Mouse (Mus musculus) heart, postnatal 0 days (tissue): ENCODE data around the gene Akap2.

Source experiments
- CTCF ChIP-seq: IDR thresholded peaks from 2 replicates; pipeline ENCODE4 v1.5.1; 2016; ENCODE audit warnings: antibody characterized with exemption, control low read depth, low read depth
- EP300 ChIP-seq: IDR thresholded peaks from 2 replicates; pipeline ENCODE4 v1.6.1; 2016; ENCODE audit warnings: antibody characterized with exemption, low read depth

DNA sequence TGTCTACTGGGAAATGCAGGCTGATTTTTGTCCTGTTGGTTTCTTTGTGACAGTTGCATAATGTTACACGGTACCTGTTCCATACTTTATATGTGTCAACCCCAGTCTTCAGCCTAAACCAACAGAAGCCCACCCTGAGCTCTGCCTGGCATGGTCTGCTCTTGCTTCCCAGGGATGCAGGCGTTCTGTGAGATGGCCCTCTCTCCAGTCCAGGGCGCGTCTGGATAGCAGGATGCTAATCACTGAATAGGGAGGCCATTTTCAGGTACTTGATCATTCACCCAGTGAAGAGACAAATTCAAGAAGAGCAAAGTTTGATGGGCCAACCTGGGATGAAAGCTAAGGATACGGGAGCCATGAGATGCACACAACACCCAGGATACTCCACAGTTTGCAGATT, 161.7 kb downstream of the Akap2 start:
- TF ChIP-seq CTCF (no peak), EP300 (no peak)
